Mouse (Mus musculus): ENCODE results near the gene Sat2. TPM values are rescaled to one million over a fixed set of nuclear protein-coding genes. Genes with fewer than 3 reads are reported as not detected.

The Sat2 gene
- polyA plus RNA-seq, 1 experiment from 2014 or later, result 31.3 TPM

GRCm38 (mm10) chr11:69604795-69605664 is 16.8 kb upstream of the Sat2 start:
- H3K4me1 ChIP-seq (replicated peaks; ENCODE audit: insufficient read depth, low read length), result peaks cover 13% of the 10 kb centered on the region; the same call in 1 of the 2 replicates
- H3K9ac ChIP-seq (ENCODE audit: low read depth, low read length), result peak overlapping the region; percentile 57
- DNase-seq (ENCODE audit: low spot score), result peak; percentile 62
- H3K27ac ChIP-seq, result peak overlapping the region; percentile 60; the same call in 1 of the 2 replicates
- peak overlapping the region; percentile 43 for H3K4me3 ChIP-seq (replicated peaks; ENCODE audit: low read depth, low read length)
- WGBS, result under 1% methylated on average over 66 of the region's 73 CpGs
- no peaks in the 10 kb centered on the region for H3K9me3 ChIP-seq (replicated peaks; ENCODE audit: low read length)
- TF ChIP-seq CTCF (IDR thresholded peaks at IDR 0.05; ENCODE audit: low read depth), result no peak
- no peaks in the 10 kb centered on the region for H3K27me3 ChIP-seq (ENCODE audit: insufficient read depth, low read length)
- H3K4me2 ChIP-seq (ENCODE audit: low read length), result peak overlapping the region; percentile 78
- peak; percentile 16; the same call in 1 of the 2 replicates for ATAC-seq (replicated peaks; ENCODE audit: low FRiP score, low read depth)
- no peaks in the 10 kb centered on the region for H3K36me3 ChIP-seq (ENCODE audit: insufficient read depth, low read length)

- peak within 1 kb of the TSS; percentile 43 for H3K4me3 ChIP-seq (replicated peaks; ENCODE audit: low read depth, low read length)
- peak within 1 kb of the TSS; percentile 78 for H3K4me2 ChIP-seq (ENCODE audit: low read length)
- WGBS, result 3% methylated on average over 32 of the region's 32 CpGs
- H3K27ac ChIP-seq, result peak within 1 kb of the TSS; percentile 60; the same call in 1 of the 2 replicates
- DNase-seq (ENCODE audit: low spot score) (peak; percentile 92), ATAC-seq (replicated peaks; ENCODE audit: low FRiP score, low read depth) (peak; percentile 67)
- peaks cover 5% of the 10 kb centered on the region; the same call in 1 of the 2 replicates for H3K4me1 ChIP-seq (replicated peaks; ENCODE audit: insufficient read depth, low read length)
- TF ChIP-seq CTCF (IDR thresholded peaks at IDR 0.05; ENCODE audit: low read depth), result 0 out of 2 replicates have a peak, but pooled peaks have one; percentile 2
- H3K27me3 ChIP-seq (ENCODE audit: insufficient read depth, low read length), result no peaks in the 10 kb centered on the region
- H3K9ac ChIP-seq (ENCODE audit: low read depth, low read length), result peak within 1 kb of the TSS; percentile 57
- H3K36me3 ChIP-seq (ENCODE audit: insufficient read depth, low read length), result no peaks in the 10 kb centered on the region
- no peaks in the 10 kb centered on the region for H3K9me3 ChIP-seq (replicated peaks; ENCODE audit: low read length)
These were observed 15.9 kb upstream of the Sat2 start, which contains the start of gene Atp1b2 for GRCm38 (mm10) chr11:69605726-69606490. Atp1b2 (minus strand) TSS chr11:69605942.

- TF ChIP-seq CTCF (IDR thresholded peaks at IDR 0.05; ENCODE audit: low read depth), result no peak
- H3K4me2 ChIP-seq (ENCODE audit: low read length), result peak overlapping the region; percentile 78
- no peaks in the 10 kb centered on the region for H3K27me3 ChIP-seq (ENCODE audit: insufficient read depth, low read length)
- no peak for DNase-seq (ENCODE audit: low spot score)
- 55% methylated on average over 2 of the region's 2 CpGs for WGBS
- peaks cover 5% of the 10 kb centered on the region; the same call in 1 of the 2 replicates for H3K4me1 ChIP-seq (replicated peaks; ENCODE audit: insufficient read depth, low read length)
- H3K9ac ChIP-seq (ENCODE audit: low read depth, low read length), result no peak overlapping the region
- no peaks in the 10 kb centered on the region for H3K36me3 ChIP-seq (ENCODE audit: insufficient read depth, low read length)
- no peak overlapping the region for H3K27ac ChIP-seq
- peak overlapping the region; percentile 43 for H3K4me3 ChIP-seq (replicated peaks; ENCODE audit: low read depth, low read length)
- H3K9me3 ChIP-seq (replicated peaks; ENCODE audit: low read length), result no peaks in the 10 kb centered on the region
- ATAC-seq (replicated peaks; ENCODE audit: low FRiP score, low read depth), result no peak
These were observed 15.4 kb upstream of the Sat2 start for GRCm38 (mm10) chr11:69606491-69606795.

- no peaks in the 10 kb centered on the region for H3K9me3 ChIP-seq (replicated peaks; ENCODE audit: low read length)
- no peaks in the 10 kb centered on the region for H3K27me3 ChIP-seq (ENCODE audit: insufficient read depth, low read length)
- no peak overlapping the region for H3K4me2 ChIP-seq (ENCODE audit: low read length)
- no peak overlapping the region for H3K4me3 ChIP-seq (replicated peaks; ENCODE audit: low read depth, low read length)
- H3K4me1 ChIP-seq (replicated peaks; ENCODE audit: insufficient read depth, low read length), result peaks cover 5% of the 10 kb centered on the region; the same call in 1 of the 2 replicates
- ATAC-seq (replicated peaks; ENCODE audit: low FRiP score, low read depth) (no peak), DNase-seq (ENCODE audit: low spot score) (no peak)
- no peak overlapping the region for H3K9ac ChIP-seq (ENCODE audit: low read depth, low read length)
- H3K36me3 ChIP-seq (ENCODE audit: insufficient read depth, low read length), result no peaks in the 10 kb centered on the region
- H3K27ac ChIP-seq, result no peak overlapping the region
- WGBS, result 81% methylated on average over 2 of the region's 2 CpGs
- TF ChIP-seq CTCF (IDR thresholded peaks at IDR 0.05; ENCODE audit: low read depth), result no peak
These were observed 15.0 kb upstream of the Sat2 start for GRCm38 (mm10) chr11:69606832-69607231.

GRCm38 (mm10) chr11:69608525-69608924 is 13.3 kb upstream of the Sat2 start:
- no peak for ATAC-seq (replicated peaks; ENCODE audit: low FRiP score, low read depth)
- H3K27me3 ChIP-seq (ENCODE audit: insufficient read depth, low read length), result no peaks in the 10 kb centered on the region
- H3K9ac ChIP-seq (ENCODE audit: low read depth, low read length), result no peak overlapping the region
- H3K4me3 ChIP-seq (replicated peaks; ENCODE audit: low read depth, low read length), result no peak overlapping the region
- peaks cover 3% of the 10 kb centered on the region; the same call in 1 of the 2 replicates for H3K4me1 ChIP-seq (replicated peaks; ENCODE audit: insufficient read depth, low read length)
- 84% methylated on average over 3 of the region's 3 CpGs for WGBS
- no peak for TF ChIP-seq CTCF (IDR thresholded peaks at IDR 0.05; ENCODE audit: low read depth)
- no peak overlapping the region for H3K27ac ChIP-seq
- H3K4me2 ChIP-seq (ENCODE audit: low read length), result no peak overlapping the region
- H3K9me3 ChIP-seq (replicated peaks; ENCODE audit: low read length), result no peaks in the 10 kb centered on the region
- no peak for DNase-seq (ENCODE audit: low spot score)
- no peaks in the 10 kb centered on the region for H3K36me3 ChIP-seq (ENCODE audit: insufficient read depth, low read length)

DNA sequence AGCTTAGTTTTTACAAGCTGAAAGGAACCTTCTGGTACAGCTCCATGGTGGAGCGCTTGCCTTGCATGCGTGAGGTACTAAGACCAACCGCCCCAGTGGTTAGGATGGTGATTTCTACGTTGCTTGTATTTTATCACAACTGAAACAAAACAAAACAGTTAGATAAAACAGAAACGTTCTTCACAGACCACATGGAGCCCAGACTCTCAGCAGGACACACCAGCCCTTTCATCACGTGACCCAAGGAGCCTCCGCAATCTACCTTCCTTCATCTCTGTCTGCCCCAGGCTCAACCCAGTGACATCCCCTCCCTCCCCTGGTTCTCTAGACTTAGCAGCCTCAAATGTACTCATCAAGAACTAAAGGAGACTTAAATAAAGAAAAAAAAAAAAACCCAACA is 12.4 kb upstream of the Sat2 start:
- H3K9me3 ChIP-seq (replicated peaks; ENCODE audit: low read length), result no peaks in the 10 kb centered on the region
- H3K27ac ChIP-seq, result no peak overlapping the region
- no peak overlapping the region for H3K4me2 ChIP-seq (ENCODE audit: low read length)
- H3K4me1 ChIP-seq (replicated peaks; ENCODE audit: insufficient read depth, low read length), result peaks cover 5% of the 10 kb centered on the region; the same call in 1 of the 2 replicates
- 68% methylated on average over 7 of the region's 7 CpGs for WGBS
- H3K4me3 ChIP-seq (replicated peaks; ENCODE audit: low read depth, low read length), result no peak overlapping the region
- H3K9ac ChIP-seq (ENCODE audit: low read depth, low read length), result no peak overlapping the region
- H3K36me3 ChIP-seq (ENCODE audit: insufficient read depth, low read length), result no peaks in the 10 kb centered on the region
- no peak for DNase-seq (ENCODE audit: low spot score)
- TF ChIP-seq CTCF (IDR thresholded peaks at IDR 0.05; ENCODE audit: low read depth), result no peak
- no peak for ATAC-seq (replicated peaks; ENCODE audit: low FRiP score, low read depth)
- no peaks in the 10 kb centered on the region for H3K27me3 ChIP-seq (ENCODE audit: insufficient read depth, low read length)

Measured in kidney, postnatal 0 days (tissue).